Mouse (Mus musculus): ENCODE measurements around the gene Hist1h3c.
"Not testable (repeated sequence)": the region's sequence is repeated elsewhere in the genome, so short reads cannot be mapped to it uniquely, and the experiment has no call there.

Hist1h3c gene

GRCm38 (mm10) chr13:23745381-23746161 is at the start of gene Hist1h3c:
TSS of gene Hist1h3c (minus strand) at chr13:23745602.
- DNase-seq (ENCODE audit: low read depth, low spot score), result peak; percentile 91

GRCm38 (mm10) chr13:23792520-23792919 is 47.1 kb upstream of the Hist1h3c start:
- peak; percentile 56 for DNase-seq (ENCODE audit: low read depth, low spot score)

- DNase-seq (ENCODE audit: low read depth, low spot score), result no peak
Measured at GRCm38 (mm10) chr13:23779025-23779424, 33.6 kb upstream of the Hist1h3c start.

GRCm38 (mm10) chr13:23778339-23778738 is 32.9 kb upstream of the Hist1h3c start:
- no peak for DNase-seq (ENCODE audit: low read depth, low spot score)

GRCm38 (mm10) chr13:23772561-23773313 is 27.3 kb upstream of the Hist1h3c start:
- DNase-seq (ENCODE audit: low read depth, low spot score), result no peak

- not testable (repeated sequence) for DNase-seq (ENCODE audit: low read depth, low spot score)
Measured at GRCm38 (mm10) chr13:23769613-23770012, 24.2 kb upstream of the Hist1h3c start, which contains the start of gene Trim38. TSS of gene Trim38 (plus strand) at chr13:23769913.

GRCm38 (mm10) chr13:23768834-23769397 is 23.5 kb upstream of the Hist1h3c start:
- DNase-seq (ENCODE audit: low read depth, low spot score), result no peak

- no peak for DNase-seq (ENCODE audit: low read depth, low spot score)
Measured at GRCm38 (mm10) chr13:23766772-23767171, 21.4 kb upstream of the Hist1h3c start.

- no peak for DNase-seq (ENCODE audit: low read depth, low spot score)
Measured at GRCm38 (mm10) chr13:23765172-23765513, 19.7 kb upstream of the Hist1h3c start.

- no peak for DNase-seq (ENCODE audit: low read depth, low spot score)
Measured at GRCm38 (mm10) chr13:23764324-23765171, 19.1 kb upstream of the Hist1h3c start.

- peak; percentile 91 for DNase-seq (ENCODE audit: low read depth, low spot score)
Measured at GRCm38 (mm10) chr13:23763586-23764323, 18.4 kb upstream of the Hist1h3c start, which contains the start of gene Hist1h1a. TSS of gene Hist1h1a (plus strand) at chr13:23763666.

GRCm38 (mm10) chr13:23763242-23763585 is 17.8 kb upstream of the Hist1h3c start:
- DNase-seq (ENCODE audit: low read depth, low spot score), result no peak

GRCm38 (mm10) chr13:23761871-23762821 is 16.7 kb upstream of the Hist1h3c start, which contains the start of gene Hist1h3a:
TSS of gene Hist1h3a (minus strand) at chr13:23762386.
- DNase-seq (ENCODE audit: low read depth, low spot score), result peak; percentile 91

GRCm38 (mm10) chr13:23760972-23761864 is 15.8 kb upstream of the Hist1h3c start, which contains the start of gene Hist1h4a:
TSS of gene Hist1h4a (minus strand) at chr13:23761230.
- DNase-seq (ENCODE audit: low read depth, low spot score), result peak; percentile 98

- peak; percentile 41 for DNase-seq (ENCODE audit: low read depth, low spot score)
Measured at GRCm38 (mm10) chr13:23760240-23760971, 15.0 kb upstream of the Hist1h3c start.

- DNase-seq (ENCODE audit: low read depth, low spot score), result peak; percentile 54
Measured at GRCm38 (mm10) chr13:23759916-23760239, 14.5 kb upstream of the Hist1h3c start.

GRCm38 (mm10) chr13:23759251-23759771 is 13.9 kb upstream of the Hist1h3c start:
- DNase-seq (ENCODE audit: low read depth, low spot score), result no peak

GRCm38 (mm10) chr13:23757921-23758320 is 12.5 kb upstream of the Hist1h3c start:
- DNase-seq (ENCODE audit: low read depth, low spot score), result no peak

All from CD4-positive helper T cell, adult 2 months (primary cell).